Mouse (Mus musculus) spleen, postnatal 0 days (tissue): Measurements from ENCODE around the gene Gm21411. TPM values are rescaled to one million over a fixed set of nuclear protein-coding genes. Genes with fewer than 3 reads are reported as not detected.

Experiments
- polyA plus RNA-seq: library from polyadenylated mRNA; unstranded; fragments of >200 nt; fragmentation: Nextera tagmentation; extraction: Ambion mirVana; gene quantifications from 2 replicates; pipeline ENCODE4 v1.2.1, GENCODE M21; 2015

The Gm21411 gene
- polyA plus RNA-seq = not detected in 2 replicates

DNA sequence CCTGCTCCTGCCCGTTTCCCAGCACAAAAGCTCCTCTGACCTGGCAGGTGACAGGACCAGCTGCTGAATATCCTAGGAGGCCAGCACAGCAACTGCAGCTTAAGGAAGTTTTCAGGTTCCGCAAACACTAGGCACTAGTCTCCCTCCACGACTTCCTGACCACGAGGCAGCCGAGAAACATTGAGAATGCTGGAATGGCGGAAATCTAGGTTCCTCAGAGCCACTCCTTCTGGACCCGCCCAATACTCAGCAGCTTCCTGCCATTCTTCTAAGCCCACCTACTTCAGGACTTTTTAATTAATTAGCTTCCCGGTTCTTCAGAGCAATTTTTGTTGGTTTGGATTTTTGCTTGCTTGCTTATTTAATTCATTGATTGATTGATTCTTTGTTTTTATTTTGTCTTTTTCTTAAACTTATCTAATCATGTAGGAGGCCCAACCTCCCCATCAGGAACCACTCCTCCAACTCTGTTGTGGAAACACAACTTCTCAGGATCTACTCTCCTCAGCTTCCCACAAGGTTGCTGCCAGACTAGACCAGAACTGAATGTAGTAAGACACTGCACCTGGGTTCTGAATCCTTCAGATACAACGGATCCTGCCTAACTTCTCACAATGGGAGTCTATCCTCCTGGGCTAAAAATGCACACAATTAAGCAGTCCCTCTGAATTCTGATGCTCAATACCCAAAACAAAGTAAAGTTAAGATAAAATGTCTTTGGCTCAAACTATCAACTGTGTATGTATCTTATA lies at the start of gene Gm21411:
TSS of gene Gm21411 (minus strand) at position 205 of the 752 bp plus-strand sequence.

Other genes with a start within 250 kb of the Gm21411 start
- gene Zfp989, start 62.4 kb upstream of the Gm21411 start, polyA plus RNA-seq = 0.05 and 0.08 TPM in 2 replicates
- 0.25 TPM in 1 of 2 replicates, not detected in the other for gene Rex2, start 112.3 kb upstream of the Gm21411 start, polyA plus RNA-seq
- gene Zfp991, start 222.4 kb upstream of the Gm21411 start, polyA plus RNA-seq = 7.0 and 7.6 TPM in 2 replicates